Mouse (Mus musculus) liver, embryonic 11.5 days (tissue): Measurements from ENCODE around the gene Zmynd10. TPM values are rescaled to one million over a fixed set of nuclear protein-coding genes. Genes with fewer than 3 reads are reported as not detected.
A peak's percentile ranks its signal among the peaks of the same experiment; 100 is the strongest.

ENCODE experiments used
- ATAC-seq: fragments of 200-750 bp; cut with Nextera tagmentation; replicated peaks from 2 replicates; pipeline ENCODE4 v1.8.0; 2017; ENCODE audit warnings: moderate number of reproducible peaks, mild to moderate bottlenecking, moderate TSS enrichment, moderate library complexity; ENCODE audit not compliant: low FRiP score
- DNase-seq: peaks from one replicate; pipeline ENCODE4 v3.0.0-alpha.2; 2017; ENCODE audit warnings: low spot score
- H3K27ac ChIP-seq: fragments of 300-500 bp; sonication (generic); 2 replicates; pipeline ENCODE4 v1.5.1; 2014; ENCODE audit warnings: mild to moderate bottlenecking, low read depth, low read length, control low read depth
- H3K27me3 ChIP-seq: fragments of 300-500 bp; sonication (generic); replicated peaks from 2 replicates; pipeline ENCODE4 v1.6.1; 2014; ENCODE audit warnings: low read length, mixed read lengths; ENCODE audit not compliant: control insufficient read depth, insufficient read depth
- H3K36me3 ChIP-seq: fragments of 300-500 bp; sonication (generic); 2 replicates; pipeline ENCODE4 v1.6.1; 2014; ENCODE audit warnings: mild to moderate bottlenecking, low read length, moderate library complexity, mixed read lengths; ENCODE audit not compliant: control insufficient read depth, insufficient read depth
- H3K4me1 ChIP-seq: fragments of 300-500 bp; sonication (generic); replicated peaks from 2 replicates; pipeline ENCODE4 v1.6.1; 2014; ENCODE audit warnings: low read length, mixed read lengths; ENCODE audit not compliant: control insufficient read depth, insufficient read depth
- H3K4me2 ChIP-seq: fragments of 300-500 bp; sonication (generic); 2 replicates; pipeline ENCODE4 v1.6.1; 2014; ENCODE audit warnings: mild to moderate bottlenecking, control low read depth, moderate library complexity
- H3K4me3 ChIP-seq: fragments of 300-500 bp; sonication (generic); 2 replicates; pipeline ENCODE4 v1.5.1; 2014; ENCODE audit warnings: low read depth, low read length, control low read depth
- H3K9ac ChIP-seq: fragments of 300-500 bp; sonication (generic); 2 replicates; pipeline ENCODE4 v1.6.1; 2014; ENCODE audit warnings: low read depth, low read length, control low read depth
- H3K9me3 ChIP-seq: fragments of 300-500 bp; sonication (generic); 2 replicates; pipeline ENCODE4 v1.6.1; 2016; ENCODE audit warnings: low read length, inconsistent platforms, mixed read lengths; ENCODE audit not compliant: control insufficient read depth
- WGBS: fragments of 180-500 bp; shearing (Covaris S2); extraction: QIAGEN DNeasy Blood & Tissue Kit; methylation state at CpG from one replicate; pipeline ENCODE4 v1.1.7; 2014; 5-methylcytosine and 5-hydroxymethylcytosine counted together
- polyA plus RNA-seq: library from polyadenylated mRNA; unstranded; fragments of >200 nt; fragmentation: Nextera tagmentation; extraction: Ambion mirVana; gene quantifications from 2 replicates; pipeline ENCODE4 v1.2.1, GENCODE M21; 2014

Gene Zmynd10
- polyA plus RNA-seq, 1 experiment from 2014 or later = 0.10 TPM

- DNase-seq (no peak), ATAC-seq (no peak)
- no peak overlapping the region for H3K27ac ChIP-seq
- H3K36me3 ChIP-seq = peaks cover 30% of the 10 kb centered on the region
- H3K4me2 ChIP-seq = peak overlapping the region; percentile 97
- H3K9ac ChIP-seq = peak overlapping the region; percentile 75
- H3K4me1 ChIP-seq = peaks cover 21% of the 10 kb centered on the region
- H3K27me3 ChIP-seq = no peaks in the 10 kb centered on the region
- WGBS = 54% methylated on average over 8 of the region's 8 CpGs
- H3K9me3 ChIP-seq = no peaks in the 10 kb centered on the region
- H3K4me3 ChIP-seq = peak overlapping the region; percentile 74
These were observed 4.4 kb upstream of the Zmynd10 start for GRCm38 (mm10) chr9:107542721-107543120.

- Histone ChIP-seq H3K9ac (no peak overlapping the region), H3K27ac (no peak overlapping the region), H3K4me3 (0 out of 2 replicates have a peak overlapping the region, but pooled peaks have one; percentile 74), H3K4me2 (peak overlapping the region; percentile 97; the same call in 1 of the 2 replicates), H3K36me3 (peaks cover 24% of the 10 kb centered on the region), H3K9me3 (no peaks in the 10 kb centered on the region), H3K4me1 (peaks cover 20% of the 10 kb centered on the region), H3K27me3 (0 out of 2 replicates have a peak, but pooled peaks cover under 1% of the 10 kb centered on the region)
- ATAC-seq = no peak
- no peak for DNase-seq
- 84% methylated on average over 11 of the region's 11 CpGs for WGBS
These were observed 3.8 kb upstream of the Zmynd10 start for GRCm38 (mm10) chr9:107543299-107543698.

- H3K9me3 ChIP-seq = no peaks in the 10 kb centered on the region
- ATAC-seq = no peak
- H3K4me1 ChIP-seq = peaks cover 20% of the 10 kb centered on the region
- DNase-seq = no peak
- H3K4me3 ChIP-seq = no peak overlapping the region
- no peak overlapping the region for H3K27ac ChIP-seq
- no peak overlapping the region for H3K4me2 ChIP-seq
- 94% methylated on average over 17 of the region's 17 CpGs for WGBS
- peaks cover 6% of the 10 kb centered on the region; the same call in 1 of the 2 replicates for H3K27me3 ChIP-seq
- no peak overlapping the region for H3K9ac ChIP-seq
- peaks cover 15% of the 10 kb centered on the region for H3K36me3 ChIP-seq
These were observed 2.9 kb upstream of the Zmynd10 start for GRCm38 (mm10) chr9:107544196-107544700.

GRCm38 (mm10) chr9:107544729-107545128, 2.4 kb upstream of the Zmynd10 start:
- 92% methylated on average over 12 of the region's 12 CpGs for WGBS
- no peak overlapping the region for H3K4me3 ChIP-seq
- ATAC-seq = no peak
- DNase-seq = no peak
- H3K4me2 ChIP-seq = no peak overlapping the region
- H3K27me3 ChIP-seq = peaks cover 7% of the 10 kb centered on the region; the same call in 1 of the 2 replicates
- no peak overlapping the region for H3K9ac ChIP-seq
- H3K4me1 ChIP-seq = peaks cover 20% of the 10 kb centered on the region
- H3K36me3 ChIP-seq = peaks cover 12% of the 10 kb centered on the region; the same call in 1 of the 2 replicates
- no peak overlapping the region for H3K27ac ChIP-seq
- no peaks in the 10 kb centered on the region for H3K9me3 ChIP-seq

DNA sequence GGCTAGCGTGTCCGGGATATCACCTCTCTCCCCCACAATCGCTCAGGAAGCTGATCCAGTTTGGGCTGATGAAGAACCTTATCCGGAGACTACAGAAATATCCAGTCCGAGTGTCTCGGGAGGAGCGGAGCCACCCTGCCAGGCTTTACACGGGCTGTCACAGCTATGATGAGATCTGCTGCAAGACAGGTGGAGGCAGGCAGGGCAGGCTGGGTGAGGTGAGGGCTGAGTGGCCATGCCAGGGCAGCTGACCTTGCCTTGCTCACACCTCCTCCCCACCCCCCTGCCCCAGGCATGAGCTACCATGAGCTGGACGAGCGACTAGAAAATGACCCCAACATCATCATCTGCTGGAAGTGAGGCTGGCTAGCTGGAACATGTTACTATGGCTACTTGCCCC, 1.9 kb upstream of the Zmynd10 start:
- ATAC-seq (no peak), DNase-seq (no peak)
- 85% methylated on average over 10 of the region's 10 CpGs for WGBS
- Histone ChIP-seq H3K4me2 (no peak overlapping the region), H3K27ac (no peak overlapping the region), H3K4me1 (peaks cover 17% of the 10 kb centered on the region), H3K36me3 (peaks cover 8% of the 10 kb centered on the region; the same call in 1 of the 2 replicates), H3K9ac (no peak overlapping the region), H3K27me3 (peaks cover 7% of the 10 kb centered on the region; the same call in 1 of the 2 replicates), H3K4me3 (no peak overlapping the region), H3K9me3 (no peaks in the 10 kb centered on the region)

DNA sequence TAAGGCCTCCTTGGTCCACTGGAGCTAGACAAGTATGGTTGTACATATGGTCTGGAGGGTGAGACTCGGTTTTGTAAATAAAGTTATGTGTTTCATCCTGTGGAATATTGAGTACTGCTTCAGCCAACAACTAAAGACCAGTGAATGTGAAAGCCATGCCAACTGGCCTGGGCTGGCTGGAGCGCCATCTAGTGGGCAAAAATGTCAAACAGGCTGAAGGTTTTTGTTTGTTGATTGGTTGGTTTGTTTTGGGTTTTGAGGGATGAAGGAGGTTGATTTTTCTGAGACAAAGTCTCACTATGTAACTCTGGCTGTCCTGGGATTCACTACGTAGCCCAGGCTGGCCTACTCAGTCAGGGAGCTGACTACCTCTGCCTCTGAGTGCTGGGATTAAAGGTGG, 1.5 kb upstream of the Zmynd10 start:
- H3K9ac ChIP-seq = no peak overlapping the region
- H3K4me1 ChIP-seq = peaks cover 19% of the 10 kb centered on the region
- H3K36me3 ChIP-seq = peaks cover 8% of the 10 kb centered on the region; the same call in 1 of the 2 replicates
- H3K4me2 ChIP-seq = no peak overlapping the region
- DNase-seq (peak; percentile 71), ATAC-seq (no peak)
- H3K4me3 ChIP-seq = no peak overlapping the region
- WGBS = 8% methylated on average over 3 of the region's 3 CpGs
- H3K27me3 ChIP-seq = peaks cover 7% of the 10 kb centered on the region; the same call in 1 of the 2 replicates
- no peak overlapping the region for H3K27ac ChIP-seq
- no peaks in the 10 kb centered on the region for H3K9me3 ChIP-seq

DNA sequence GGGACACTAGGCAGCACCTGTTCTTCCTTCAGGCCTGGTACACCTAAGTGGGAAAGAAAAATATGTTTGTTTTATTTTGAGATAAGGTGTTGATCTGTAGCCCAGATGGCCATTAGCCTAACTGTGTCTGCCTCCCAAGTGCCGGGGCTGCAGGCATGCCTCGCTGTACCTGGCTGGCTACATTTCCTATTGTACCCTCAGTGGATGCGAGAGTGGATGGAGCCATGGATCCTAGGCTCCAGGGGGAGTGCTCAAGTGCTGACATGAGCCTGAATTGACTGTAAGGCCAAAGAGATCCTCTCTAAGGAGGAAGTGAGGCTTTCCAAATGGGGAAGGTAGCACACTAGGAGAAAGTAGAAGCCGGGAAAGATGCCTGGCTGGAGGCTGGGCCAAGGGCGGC, 859 bp downstream of the Zmynd10 start:
- ATAC-seq = no peak
- 75% methylated on average over 5 of the region's 5 CpGs for WGBS
- no peak overlapping the region for H3K9ac ChIP-seq

GRCm38 (mm10) chr9:107548820-107549219, 1.7 kb downstream of the Zmynd10 start:
- H3K9ac ChIP-seq = no peak overlapping the region
- H3K4me2 ChIP-seq = no peak overlapping the region
- DNase-seq (no peak), ATAC-seq (no peak)
- H3K27me3 ChIP-seq = peaks cover 7% of the 10 kb centered on the region; the same call in 1 of the 2 replicates
- H3K9me3 ChIP-seq = no peaks in the 10 kb centered on the region
- no peak overlapping the region for H3K4me3 ChIP-seq
- peaks cover 8% of the 10 kb centered on the region; the same call in 1 of the 2 replicates for H3K36me3 ChIP-seq
- no peak overlapping the region for H3K27ac ChIP-seq
- 87% methylated on average over 10 of the region's 10 CpGs for WGBS
- peaks cover 42% of the 10 kb centered on the region for H3K4me1 ChIP-seq

More for the DNA sequence above, 859 bp downstream of the Zmynd10 start:
- peaks cover 7% of the 10 kb centered on the region; the same call in 1 of the 2 replicates for H3K27me3 ChIP-seq
- H3K9me3 ChIP-seq = no peaks in the 10 kb centered on the region
- peaks cover 8% of the 10 kb centered on the region; the same call in 1 of the 2 replicates for H3K36me3 ChIP-seq
- peaks cover 33% of the 10 kb centered on the region for H3K4me1 ChIP-seq
- no peak overlapping the region for H3K4me2 ChIP-seq
- no peak overlapping the region; the same call in 1 of the 2 replicates for H3K4me3 ChIP-seq
- no peak overlapping the region for H3K27ac ChIP-seq
- no peak for DNase-seq
